Mouse (Mus musculus): ENCODE results near the gene Ints4.
"Not testable (repeated sequence)": the region's sequence is repeated elsewhere in the genome, so short reads cannot be mapped to it uniquely, and the experiment has no call there.

Gene Ints4

DNA sequence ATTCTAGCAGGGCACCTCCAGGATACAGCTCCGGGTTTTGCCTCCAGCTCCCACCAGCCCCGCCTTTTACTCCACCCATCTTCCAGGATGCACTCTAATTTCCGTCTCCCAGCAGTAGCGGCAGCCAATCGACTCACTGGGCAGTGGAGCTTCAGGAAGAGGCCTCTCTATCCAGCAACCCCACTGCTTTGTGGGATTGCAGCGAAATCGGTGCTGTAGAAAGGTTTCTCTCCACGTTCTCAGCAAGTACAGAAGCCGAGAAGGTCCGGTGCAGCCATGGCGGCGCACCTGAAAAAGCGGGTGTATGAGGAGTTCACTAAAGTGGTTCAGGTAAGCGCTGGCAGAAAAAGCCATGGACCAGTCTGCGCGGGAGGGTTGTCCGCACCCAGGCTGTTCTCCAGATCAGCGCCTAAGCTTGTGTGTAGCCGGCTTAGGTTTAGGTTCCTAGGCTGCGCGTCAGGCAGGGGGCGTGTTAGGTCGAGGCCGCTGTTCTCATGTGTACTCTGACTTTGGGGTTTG, at the start of gene Ints4:
Ints4 (plus strand) TSS at position 136 of the 519 bp plus-strand sequence.
- peak; percentile 94 for DNase-seq (ENCODE audit: low read depth)

- not testable (repeated sequence) for DNase-seq (ENCODE audit: low read depth)
These were observed 47.2 kb upstream of the Ints4 start for GRCm38 (mm10) chr7:97433517-97433916.

DNA sequence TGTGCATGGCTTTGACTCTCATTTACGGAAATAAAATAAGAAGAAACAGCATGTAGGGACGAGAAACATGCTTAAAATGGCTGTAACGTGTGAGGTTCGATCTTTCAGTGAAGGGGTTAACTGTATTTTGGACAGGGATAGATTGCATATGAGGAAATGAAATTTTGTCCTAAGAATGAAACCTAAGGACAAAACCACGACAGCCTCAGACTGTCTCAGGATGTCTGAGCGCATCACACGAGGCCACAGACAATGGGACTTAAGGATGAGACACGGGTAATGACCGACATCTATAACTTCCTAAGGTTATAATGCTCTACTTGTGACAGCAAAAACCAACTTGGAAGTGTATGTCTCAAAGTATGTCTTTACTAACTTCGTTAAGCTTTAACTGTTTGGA, 46.2 kb upstream of the Ints4 start:
- DNase-seq (ENCODE audit: low read depth) = no peak

- no peak for DNase-seq (ENCODE audit: low read depth)
These were observed 41.8 kb upstream of the Ints4 start for GRCm38 (mm10) chr7:97438986-97439385.

GRCm38 (mm10) chr7:97446171-97446925, 34.4 kb upstream of the Ints4 start:
- no peak for DNase-seq (ENCODE audit: low read depth)

GRCm38 (mm10) chr7:97447050-97447531, 33.7 kb upstream of the Ints4 start:
- DNase-seq (ENCODE audit: low read depth) = no peak

DNA sequence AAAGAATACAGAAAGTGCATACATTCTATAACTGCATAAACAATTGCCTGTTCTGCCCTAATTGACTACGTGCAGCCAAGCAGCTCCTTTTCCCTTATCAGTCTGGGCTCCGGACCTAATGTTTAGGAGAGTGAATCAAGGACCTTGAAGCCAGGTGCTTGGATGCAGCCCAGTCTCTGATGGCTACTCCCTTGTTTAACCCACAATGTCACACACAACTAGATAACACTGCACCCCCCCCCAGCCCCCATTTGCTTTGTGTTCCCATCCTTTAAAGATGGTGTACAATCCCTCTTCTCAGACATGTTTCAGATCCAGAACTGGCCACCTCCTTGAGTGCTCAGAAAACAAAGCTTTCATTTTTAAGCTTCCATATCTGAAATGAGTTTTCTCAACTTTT, 29.7 kb upstream of the Ints4 start, which contains the start of gene Kctd14:
Kctd14 (plus strand) TSS at position 301 of the 400 bp plus-strand sequence.
- DNase-seq (ENCODE audit: low read depth) = not testable (repeated sequence)

DNA sequence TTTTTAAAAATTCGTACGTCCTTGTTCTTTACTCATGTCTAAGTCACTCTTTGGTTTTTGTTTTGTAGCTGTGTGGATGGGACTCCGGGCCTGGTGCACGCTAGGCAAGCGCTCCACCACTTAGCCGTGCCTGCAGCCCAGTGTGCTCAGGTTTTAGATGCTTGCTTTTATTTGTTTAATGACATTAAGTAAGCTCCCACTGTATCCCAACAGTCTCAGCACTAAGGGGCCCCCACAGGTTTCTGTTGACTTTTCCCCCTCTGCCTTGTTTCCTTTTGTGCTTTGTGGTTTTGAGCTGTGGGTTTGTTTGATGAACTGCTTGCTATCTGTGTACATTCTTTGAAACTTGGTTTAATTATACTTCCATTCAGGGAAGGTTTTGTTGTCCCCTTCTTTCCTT, 28.6 kb upstream of the Ints4 start:
- no peak for DNase-seq (ENCODE audit: low read depth)

GRCm38 (mm10) chr7:97453141-97453921, 27.4 kb upstream of the Ints4 start:
- DNase-seq (ENCODE audit: low read depth) = peak; percentile 72

DNA sequence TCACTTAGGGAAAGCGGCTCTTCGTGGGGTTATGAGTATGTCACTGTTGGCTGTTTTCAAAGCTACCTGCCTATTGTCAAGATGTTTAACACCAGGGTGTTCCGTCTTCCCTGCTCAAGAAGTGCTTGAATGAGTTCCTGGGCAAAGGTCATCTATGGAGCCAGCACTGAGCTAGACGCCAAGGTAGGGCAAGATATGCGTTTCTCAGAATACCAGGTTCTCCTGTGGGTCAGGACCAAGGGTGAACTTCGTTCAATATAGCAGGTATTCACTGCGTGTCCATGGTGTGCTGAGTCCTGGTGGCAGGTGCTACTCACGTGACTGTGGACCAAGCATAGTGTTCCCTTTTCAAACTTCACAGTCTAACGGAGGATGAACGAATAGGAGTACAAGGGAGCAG, 26.0 kb upstream of the Ints4 start:
- no peak for DNase-seq (ENCODE audit: low read depth)

DNA sequence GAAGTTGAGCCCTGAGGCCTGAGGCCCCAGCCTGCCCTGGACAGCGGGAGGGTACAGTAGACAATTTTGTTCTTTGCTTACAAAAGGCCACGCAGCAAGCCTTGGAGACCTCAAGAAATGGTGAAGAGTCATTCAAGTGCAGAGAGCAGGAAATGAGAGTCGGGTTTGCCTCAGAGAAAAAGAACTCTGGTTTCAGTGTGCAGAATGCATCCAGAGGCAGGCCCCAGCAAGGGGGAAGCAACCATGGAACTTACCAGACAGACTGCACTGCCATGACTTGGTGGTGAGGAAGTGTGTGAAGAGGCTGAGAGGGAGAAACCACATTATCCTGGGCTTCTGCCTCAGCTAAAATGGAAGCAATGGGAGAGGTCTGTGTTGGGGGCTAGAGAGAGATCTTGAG, 25.2 kb upstream of the Ints4 start:
- no peak for DNase-seq (ENCODE audit: low read depth)

DNA sequence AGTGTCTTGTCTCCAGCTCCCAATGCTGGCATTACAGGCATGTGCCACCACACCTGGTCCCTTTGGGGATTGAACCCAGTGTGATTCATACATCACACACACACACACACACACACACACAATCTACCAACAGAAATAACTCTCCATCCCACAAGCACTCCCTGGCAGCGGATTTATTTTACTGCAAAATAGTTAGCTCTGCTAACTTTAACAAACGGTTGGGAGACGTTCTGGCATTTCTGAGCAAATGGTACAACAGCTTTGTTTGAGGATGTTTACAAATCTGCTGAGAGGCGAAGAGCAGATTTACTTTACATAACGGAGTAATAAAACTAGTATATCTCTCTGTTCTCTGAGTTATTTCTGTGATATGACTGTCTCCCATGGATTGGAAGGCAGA, 7.8 kb upstream of the Ints4 start:
- no peak for DNase-seq (ENCODE audit: low read depth)

- DNase-seq (ENCODE audit: low read depth) = no peak
These were observed 1.4 kb upstream of the Ints4 start for GRCm38 (mm10) chr7:97479349-97479748.

DNA sequence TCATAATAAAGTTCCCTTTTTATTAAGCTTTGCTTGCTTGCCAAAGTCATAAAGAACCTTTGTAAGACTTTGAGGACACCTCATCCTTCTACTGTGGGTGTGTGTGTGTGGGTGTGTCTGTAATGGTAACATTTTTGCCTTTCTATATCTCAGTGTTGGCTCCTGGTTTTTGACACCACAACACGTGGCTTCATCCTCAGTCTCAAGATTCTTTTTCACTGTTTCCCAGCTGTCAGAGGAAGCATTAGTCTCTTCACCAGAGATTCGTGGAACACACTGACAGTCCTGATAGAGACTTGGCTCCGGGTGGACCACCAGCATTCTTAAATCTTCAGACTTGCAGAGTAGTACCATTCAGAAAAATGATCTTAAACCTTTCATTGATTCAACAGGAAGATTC, 466 bp upstream of the Ints4 start:
- DNase-seq (ENCODE audit: low read depth) = no peak

- DNase-seq (ENCODE audit: low read depth) = no peak
These were observed 2.6 kb downstream of the Ints4 start for GRCm38 (mm10) chr7:97483378-97483777.

GRCm38 (mm10) chr7:97491157-97491556, 10.4 kb downstream of the Ints4 start:
- DNase-seq (ENCODE audit: low read depth) = no peak

DNA sequence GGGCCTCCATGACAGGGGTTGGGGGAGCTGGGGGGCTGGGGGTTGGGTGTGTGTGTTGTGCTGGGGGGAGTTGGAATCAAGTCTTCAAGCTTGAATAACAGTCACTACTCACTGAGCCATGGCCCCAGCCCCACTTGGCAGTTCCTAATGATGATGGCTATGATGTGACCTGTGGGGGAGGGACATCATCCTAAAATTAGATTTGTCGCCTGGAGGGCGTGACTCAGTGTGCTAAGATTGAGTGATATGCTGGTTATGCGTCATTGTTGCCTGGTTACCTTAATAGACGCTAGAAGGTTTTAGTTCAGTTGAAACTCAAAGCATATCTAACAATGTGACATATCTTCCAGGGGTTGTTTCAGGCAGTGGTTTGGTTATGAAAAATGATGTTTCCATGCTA, 11.7 kb downstream of the Ints4 start:
- DNase-seq (ENCODE audit: low read depth) = peak; percentile 14

GRCm38 (mm10) chr7:97495052-97495451, 14.3 kb downstream of the Ints4 start:
- no peak for DNase-seq (ENCODE audit: low read depth)

GRCm38 (mm10) chr7:97500555-97501209, 19.9 kb downstream of the Ints4 start:
- DNase-seq (ENCODE audit: low read depth) = no peak

DNA sequence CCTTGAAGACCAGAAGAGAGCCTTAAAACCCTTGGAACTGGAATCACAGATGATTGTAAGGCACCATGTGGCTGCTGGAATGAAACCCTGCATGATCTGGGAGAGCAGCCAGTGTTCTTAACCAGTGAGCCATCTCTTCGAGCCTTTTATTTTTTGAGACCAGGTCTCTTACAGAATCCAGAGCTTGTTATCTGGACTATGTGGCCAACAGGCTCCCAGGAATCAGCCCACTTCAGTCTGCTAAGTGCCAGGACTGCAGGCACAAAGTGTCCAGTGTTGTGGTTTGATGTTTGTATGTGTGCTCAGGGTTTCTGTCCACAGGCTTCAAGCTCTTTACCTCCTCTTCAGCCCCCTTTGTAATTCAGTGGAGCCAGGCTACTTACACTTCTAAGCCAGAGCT, 34.0 kb downstream of the Ints4 start:
- no peak for DNase-seq (ENCODE audit: low read depth)

- DNase-seq (ENCODE audit: low read depth) = no peak
These were observed 39.2 kb downstream of the Ints4 start for GRCm38 (mm10) chr7:97519935-97520334.

- no peak for DNase-seq (ENCODE audit: low read depth)
These were observed 54.8 kb downstream of the Ints4 start for GRCm38 (mm10) chr7:97535531-97535930.

Measured in c-Kit-positive CD71-positive TER-119-negative erythroid progenitor cells, embryonic 14.5 days (primary cell).